Mouse (Mus musculus) C2C12 (cell line): Measurements from ENCODE around the gene Pnliprp2. TPM values are rescaled to one million over a fixed set of nuclear protein-coding genes. Genes with fewer than 3 reads are reported as not detected.
A peak's percentile ranks its signal among the peaks of the same experiment; 100 is the strongest.

Source experiments
- H3K27me3 ChIP-seq: one replicate; pipeline ENCODE4 v1.6.1; 2011; ENCODE audit not compliant: control insufficient read depth, insufficient read depth, insufficient read length
- H3K36me3 ChIP-seq: one replicate; pipeline ENCODE4 v1.6.1; 2011; ENCODE audit not compliant: control insufficient read depth, insufficient read depth
- H3K4me3 ChIP-seq: one replicate; pipeline ENCODE4 v1.5.1; 2011; ENCODE audit warnings: mild to moderate bottlenecking, control low read depth; ENCODE audit not compliant: poor library complexity, insufficient read depth, severe bottlenecking
- H3K79me2 ChIP-seq: one replicate; pipeline ENCODE4 v1.6.1; 2011; ENCODE audit not compliant: control insufficient read depth, insufficient read depth
- H3K79me3 ChIP-seq: one replicate; pipeline ENCODE4 v1.6.1; 2011; ENCODE audit warnings: low read depth, control low read depth
- H3ac ChIP-seq: one replicate; pipeline ENCODE3; 2011; ENCODE audit warnings: low read depth; ENCODE audit not compliant: control insufficient read depth, insufficient read length
- CEBPB ChIP-seq: IDR thresholded peaks from one replicate; pipeline ENCODE4 v1.6.1; 2011; ENCODE audit warnings: low read depth, mild to moderate bottlenecking, control low read depth, moderate library complexity
- CTCF ChIP-seq: IDR thresholded peaks from one replicate; pipeline ENCODE4 v1.5.1; 2011; ENCODE audit not compliant: control insufficient read depth, insufficient read depth, insufficient read length
- FOSL1 ChIP-seq: IDR thresholded peaks from one replicate; pipeline ENCODE4 v1.8.0; 2011; ENCODE audit warnings: mild to moderate bottlenecking, low read length; ENCODE audit not compliant: poor library complexity, insufficient read depth, severe bottlenecking
- MAX ChIP-seq: IDR thresholded peaks from one replicate; pipeline ENCODE4 v1.6.1; 2011; ENCODE audit warnings: mild to moderate bottlenecking, control low read depth
- MYOD1 ChIP-seq: IDR thresholded peaks from one replicate; pipeline ENCODE4 v1.6.1; 2011; ENCODE audit warnings: low read depth; ENCODE audit not compliant: control insufficient read depth, insufficient read length
- MYOG ChIP-seq: IDR thresholded peaks from one replicate; pipeline ENCODE4 v1.6.1; 2011; ENCODE audit not compliant: control insufficient read depth, insufficient read length; ENCODE audit errors: extremely low read depth
- USF1 ChIP-seq: IDR thresholded peaks from one replicate; pipeline ENCODE4 v1.6.1; 2011; ENCODE audit warnings: low read depth, mild to moderate bottlenecking, control low read depth, moderate library complexity
- polyA plus RNA-seq: library from polyadenylated mRNA; unstranded; fragments of >200 nt; fragmentation: generic; extraction: Trizol; gene quantifications from one replicate; pipeline ENCODE4 v1.2.1, GENCODE M21; 2012; ENCODE audit warnings: missing spikeins

Gene Pnliprp2
- polyA plus RNA-seq, 1 experiment, result not detected

- Histone ChIP-seq H3K36me3 (no peaks in the 10 kb centered on the region), H3K79me3 (no peaks in the 10 kb centered on the region), H3K27me3 (no peaks in the 10 kb centered on the region), H3K4me3 (no peak overlapping the region), H3ac (no peak overlapping the region), H3K79me2 (no peaks in the 10 kb centered on the region)
- TF ChIP-seq CEBPB (no peak), MYOD1 (no peak), MYOG (no peak), MAX (no peak), CTCF (no peak), USF1 (no peak), FOSL1 (no peak)
Observed at GRCm38 (mm10) chr19:58751504-58751903, 8.0 kb upstream of the Pnliprp2 start.

DNA sequence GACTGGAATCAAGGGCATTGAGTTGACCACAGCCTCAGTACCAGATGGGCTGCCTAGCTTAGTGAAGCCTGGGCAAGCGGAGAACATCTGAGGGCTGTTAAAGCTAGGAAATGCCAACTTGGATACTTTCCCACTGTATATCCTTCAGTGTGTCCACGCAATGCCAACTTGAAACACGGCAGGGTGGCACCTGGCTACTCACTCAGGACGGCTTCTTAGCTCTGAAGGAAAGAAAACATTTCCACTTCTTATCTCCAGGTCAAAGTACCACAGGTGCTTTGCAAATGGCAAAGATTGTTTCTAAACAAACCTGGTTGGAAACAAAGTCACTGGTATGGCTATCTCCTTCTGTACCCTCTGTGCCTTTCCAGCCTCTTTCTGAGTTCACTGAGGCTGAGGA is 648 bp upstream of the Pnliprp2 start:
- TF ChIP-seq MYOG (no peak), MAX (no peak), CTCF (no peak), USF1 (no peak), MYOD1 (no peak), CEBPB (no peak), FOSL1 (no peak)
- Histone ChIP-seq H3K4me3 (no peak overlapping the region), H3ac (no peak overlapping the region), H3K79me2 (no peaks in the 10 kb centered on the region), H3K27me3 (no peaks in the 10 kb centered on the region), H3K79me3 (no peaks in the 10 kb centered on the region), H3K36me3 (no peaks in the 10 kb centered on the region)

- TF ChIP-seq CTCF (no peak), MAX (no peak), FOSL1 (no peak), CEBPB (no peak), MYOG (no peak), USF1 (no peak), MYOD1 (no peak)
- H3K79me2 ChIP-seq, result no peaks in the 10 kb centered on the region
- H3ac ChIP-seq, result no peak overlapping the region
- H3K4me3 ChIP-seq, result no peak overlapping the region
- H3K79me3 ChIP-seq, result no peaks in the 10 kb centered on the region
- no peaks in the 10 kb centered on the region for H3K36me3 ChIP-seq
- H3K27me3 ChIP-seq, result peaks cover 16% of the 10 kb centered on the region
Observed at GRCm38 (mm10) chr19:58762316-58762715, 2.8 kb downstream of the Pnliprp2 start.

GRCm38 (mm10) chr19:58762848-58763541 is 3.5 kb downstream of the Pnliprp2 start:
- Histone ChIP-seq H3K79me3 (no peaks in the 10 kb centered on the region), H3K4me3 (no peak overlapping the region), H3K27me3 (peaks cover 22% of the 10 kb centered on the region), H3K36me3 (no peaks in the 10 kb centered on the region), H3K79me2 (no peaks in the 10 kb centered on the region), H3ac (no peak overlapping the region)
- TF ChIP-seq MYOG (no peak), CTCF (peak; percentile 94)

DNA sequence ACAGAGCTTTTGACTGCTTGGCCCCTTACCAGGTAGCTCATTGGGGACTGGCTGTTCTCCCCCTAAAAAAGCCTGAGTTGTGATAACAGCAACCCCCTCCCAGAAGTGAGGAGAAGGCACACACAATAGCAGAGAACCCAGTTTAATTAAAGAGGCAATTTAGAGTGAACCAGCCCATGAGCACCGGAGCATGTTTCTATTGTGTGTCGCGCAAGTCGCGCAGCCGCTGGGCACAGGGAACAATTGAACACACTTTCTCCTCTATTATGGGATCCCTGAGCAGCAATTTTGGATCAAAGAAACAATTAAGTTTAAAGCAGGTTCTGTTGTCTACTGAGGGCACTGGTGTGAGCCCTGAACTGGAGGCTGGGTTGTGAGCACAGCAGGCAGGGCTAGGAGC is 7.8 kb downstream of the Pnliprp2 start:
- no peaks in the 10 kb centered on the region for H3K36me3 ChIP-seq
- H3K79me3 ChIP-seq, result no peaks in the 10 kb centered on the region
- H3K4me3 ChIP-seq, result no peak overlapping the region

DNA sequence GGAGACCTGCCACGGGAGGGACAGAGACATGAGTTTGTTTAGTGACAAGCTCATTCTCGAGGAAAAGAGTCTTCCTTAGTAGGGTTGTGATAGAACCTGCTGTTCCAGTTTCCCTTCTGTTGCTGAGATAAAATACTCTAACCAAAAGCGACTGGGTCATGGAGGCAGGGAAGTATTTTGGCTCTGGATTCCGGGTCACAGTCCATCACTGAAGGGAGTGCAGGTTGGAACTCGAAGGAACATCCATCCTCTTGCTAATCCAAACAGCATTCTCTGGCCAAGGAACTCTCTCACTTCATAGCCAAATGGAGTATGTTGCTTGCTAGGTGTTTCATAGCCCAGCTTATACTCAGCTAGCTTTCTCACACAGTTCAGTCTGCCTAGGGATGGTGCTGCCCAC is 16.9 kb downstream of the Pnliprp2 start:
- Histone ChIP-seq H3K36me3 (no peaks in the 10 kb centered on the region), H3K79me3 (no peaks in the 10 kb centered on the region), H3K27me3 (peaks cover 9% of the 10 kb centered on the region), H3K4me3 (no peak overlapping the region), H3K79me2 (no peaks in the 10 kb centered on the region), H3ac (no peak overlapping the region)
- no peak for TF ChIP-seq FOSL1
- no peak for TF ChIP-seq USF1
- TF ChIP-seq CEBPB, result no peak
- no peak for TF ChIP-seq MAX
- no peak for TF ChIP-seq CTCF
- TF ChIP-seq MYOG, result no peak
- TF ChIP-seq MYOD1, result no peak

More for the DNA sequence above, 7.8 kb downstream of the Pnliprp2 start:
- Histone ChIP-seq H3ac (no peak overlapping the region), H3K27me3 (peaks cover 34% of the 10 kb centered on the region), H3K79me2 (no peaks in the 10 kb centered on the region)
- TF ChIP-seq MYOG, result no peak
- no peak for TF ChIP-seq MAX
- TF ChIP-seq FOSL1, result no peak
- no peak for TF ChIP-seq USF1
- no peak for TF ChIP-seq CTCF
- TF ChIP-seq MYOD1, result no peak
- TF ChIP-seq CEBPB, result no peak
